Mouse (Mus musculus) lung, postnatal 0 days (tissue): ENCODE data around the gene Rundc3a. TPM values are rescaled to one million over a fixed set of nuclear protein-coding genes. Genes with fewer than 3 reads are reported as not detected.
"Not testable (repeated sequence)": the region's sequence is repeated elsewhere in the genome, so short reads cannot be mapped to it uniquely, and the experiment has no call there.

Experiments
- ATAC-seq: fragments of 200-750 bp; cut with Nextera tagmentation; 2 replicates; pipeline ENCODE4 v1.8.0; 2017; ENCODE audit warnings: moderate library complexity
- DNase-seq: peaks from one replicate; pipeline ENCODE4 v3.0.0-alpha.2; 2016; ENCODE audit warnings: low spot score
- H3K27ac ChIP-seq: fragments of 300-500 bp; sonication (generic); 2 replicates; pipeline ENCODE4 v1.5.1; 2014; ENCODE audit warnings: antibody characterized with exemption, mild to moderate bottlenecking, low read length, mixed read lengths
- H3K27me3 ChIP-seq: fragments of 300-500 bp; sonication (generic); replicated peaks from 2 replicates; pipeline ENCODE4 v1.6.1; 2014; ENCODE audit warnings: low read length, mixed read lengths; ENCODE audit not compliant: insufficient read depth
- H3K36me3 ChIP-seq: fragments of 300-500 bp; sonication (generic); 2 replicates; pipeline ENCODE4 v1.6.1; 2014; ENCODE audit warnings: low read length, mixed read lengths; ENCODE audit not compliant: insufficient read depth
- H3K4me1 ChIP-seq: fragments of 300-500 bp; sonication (generic); 2 replicates; pipeline ENCODE4 v1.6.1; 2014; ENCODE audit warnings: antibody characterized with exemption, low read depth, low read length, mixed read lengths; ENCODE audit not compliant: insufficient read depth
- H3K4me2 ChIP-seq: fragments of 300-500 bp; sonication (generic); replicated peaks from 2 replicates; pipeline ENCODE4 v1.6.1; 2014; ENCODE audit warnings: low read depth, mild to moderate bottlenecking, low read length, moderate library complexity, mixed read lengths
- H3K4me3 ChIP-seq: fragments of 300-500 bp; sonication (generic); 2 replicates; pipeline ENCODE4 v1.5.1; 2014; ENCODE audit warnings: low read depth, low read length
- H3K9ac ChIP-seq: fragments of 300-500 bp; sonication (generic); replicated peaks from 2 replicates; pipeline ENCODE4 v1.6.1; 2014; ENCODE audit warnings: low read depth, mild to moderate bottlenecking
- H3K9me3 ChIP-seq: fragments of 300-500 bp; sonication (generic); 2 replicates; pipeline ENCODE4 v1.6.1; 2016; ENCODE audit warnings: low read length, mixed read lengths
- CTCF ChIP-seq: IDR thresholded peaks from 2 replicates; pipeline ENCODE4 v1.5.1; 2016; ENCODE audit warnings: antibody characterized with exemption, mild to moderate bottlenecking
- EP300 ChIP-seq: IDR thresholded peaks from 2 replicates; pipeline ENCODE4 v1.6.1; 2016; ENCODE audit warnings: antibody characterized with exemption, mild to moderate bottlenecking, control low read depth
- WGBS: fragments of 180-500 bp; shearing (Covaris S2); extraction: QIAGEN DNeasy Blood & Tissue Kit; methylation state at CpG from one replicate; pipeline ENCODE4 v1.1.7; 2014; 5-methylcytosine and 5-hydroxymethylcytosine counted together
- polyA plus RNA-seq: library from polyadenylated mRNA; unstranded; fragments of >200 nt; fragmentation: Nextera tagmentation; extraction: Ambion mirVana; gene quantifications from 2 replicates; pipeline ENCODE4 v1.2.1, GENCODE M21; 2015

The Rundc3a gene
- polyA plus RNA-seq, 1 experiment from 2014 or later, result 1.7 TPM

- Histone ChIP-seq H3K9me3 (no peaks in the 10 kb centered on the region), H3K36me3 (no peaks in the 10 kb centered on the region), H3K4me1 (no peaks in the 10 kb centered on the region), H3K4me2 (no peak overlapping the region), H3K27ac (no peak overlapping the region), H3K27me3 (no peaks in the 10 kb centered on the region), H3K9ac (no peak overlapping the region), H3K4me3 (no peak overlapping the region)
- 42% methylated on average over 4 of the region's 4 CpGs for WGBS
- no peak for TF ChIP-seq EP300
- TF ChIP-seq CTCF, result no peak
- no peak for DNase-seq
- ATAC-seq, result no peak
Observed at GRCm38 (mm10) chr11:102365699-102366098, 27.5 kb upstream of the Rundc3a start.

DNA sequence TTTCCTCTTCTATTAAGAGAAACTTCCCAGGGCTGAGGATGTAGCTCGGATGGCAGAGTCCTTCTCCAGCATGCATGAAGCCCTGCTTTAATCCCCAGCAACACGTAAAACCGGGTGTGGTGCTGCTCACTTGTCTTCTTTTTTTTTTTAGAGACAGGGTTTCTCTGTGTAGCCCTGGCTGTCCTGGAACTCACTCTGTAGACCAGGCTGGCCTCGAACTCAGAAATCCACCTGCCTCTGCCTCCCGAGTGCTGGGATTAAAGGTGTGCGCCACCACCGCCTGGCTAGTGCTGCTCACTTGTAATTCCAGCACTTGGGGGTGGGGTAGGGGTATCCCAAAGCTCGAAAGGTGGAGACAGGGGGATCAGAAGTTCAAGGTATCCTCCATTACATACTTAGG is 27.1 kb upstream of the Rundc3a start, which contains the start of gene Slc4a1:
Gene Slc4a1, minus strand, starts transcription at position 101 of the 400 bp plus-strand sequence.
- not testable (repeated sequence) for H3K4me1 ChIP-seq, H3K9me3 ChIP-seq, H3K27ac ChIP-seq, H3K36me3 ChIP-seq, DNase-seq, H3K27me3 ChIP-seq, H3K4me2 ChIP-seq, ATAC-seq, H3K4me3 ChIP-seq, H3K9ac ChIP-seq
- 82% methylated on average over 8 of the region's 8 CpGs for WGBS

DNA sequence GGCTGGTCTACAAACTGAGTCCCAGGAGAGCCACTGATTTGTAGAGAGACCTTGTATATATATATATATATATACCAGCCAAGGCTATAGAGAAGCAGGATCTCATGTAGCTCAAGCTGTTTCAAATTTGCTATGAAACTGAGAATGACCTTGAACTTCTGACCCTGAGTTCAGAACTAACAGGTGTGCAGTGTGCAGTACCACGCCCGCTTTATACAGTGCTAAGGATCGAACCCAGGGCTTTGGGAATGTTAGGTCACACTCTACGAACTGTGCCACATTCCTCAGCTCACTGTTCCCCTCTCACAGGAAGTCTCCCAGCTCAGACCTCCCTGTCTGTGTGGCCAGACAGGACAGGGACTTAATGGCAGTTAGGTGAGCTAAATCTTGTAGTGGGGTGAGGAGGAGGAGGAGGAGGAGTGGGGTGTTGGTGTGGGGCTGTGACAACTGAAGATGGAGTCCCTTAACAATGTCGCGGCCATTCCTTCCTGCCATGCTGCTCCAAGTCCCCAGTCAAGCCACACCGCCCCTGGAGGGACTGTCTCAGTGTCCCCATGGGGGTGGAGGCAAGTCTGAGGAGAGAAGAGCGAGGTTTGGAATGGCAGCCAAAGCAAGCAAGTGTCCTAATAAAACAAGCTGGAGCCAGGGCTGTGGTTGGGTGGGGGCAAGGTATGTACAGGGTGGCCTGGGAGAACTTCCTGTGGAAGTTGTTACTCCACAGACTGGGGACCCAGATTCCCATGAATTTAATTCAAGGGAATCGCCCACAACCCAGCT is 25.5 kb upstream of the Rundc3a start:
- TF ChIP-seq CTCF (no peak), EP300 (no peak)
- Histone ChIP-seq H3K27ac (no peak overlapping the region), H3K27me3 (no peaks in the 10 kb centered on the region), H3K4me2 (no peak overlapping the region), H3K4me1 (no peaks in the 10 kb centered on the region), H3K9ac (no peak overlapping the region), H3K36me3 (no peaks in the 10 kb centered on the region), H3K4me3 (no peak overlapping the region), H3K9me3 (no peaks in the 10 kb centered on the region)
- 64% methylated on average over 9 of the region's 9 CpGs for WGBS
- ATAC-seq (no peak), DNase-seq (no peak)

- WGBS, result 78% methylated on average over 5 of the region's 5 CpGs
- no peaks in the 10 kb centered on the region for H3K27me3 ChIP-seq
Observed at GRCm38 (mm10) chr11:102368347-102368746, 24.9 kb upstream of the Rundc3a start.

DNA sequence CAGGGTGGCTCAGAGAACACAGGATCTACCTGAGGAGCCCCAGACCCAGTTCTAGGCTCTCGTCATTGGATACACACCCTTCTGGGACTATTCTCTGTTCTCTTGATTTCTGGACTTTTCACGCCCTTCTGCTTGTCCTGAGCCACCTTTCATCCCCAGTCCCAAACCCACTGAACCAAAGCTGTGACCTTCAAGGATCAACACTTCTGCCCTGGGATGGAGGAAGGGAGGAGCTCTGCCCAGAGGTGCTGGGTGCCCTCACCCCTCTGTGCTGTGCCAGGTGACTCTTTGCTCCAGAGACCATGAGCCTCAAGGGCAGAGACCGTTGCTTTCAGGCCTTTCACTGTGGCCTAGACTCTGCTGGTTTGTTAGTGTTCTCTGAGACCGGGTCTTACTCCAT is 23.9 kb upstream of the Rundc3a start:
- DNase-seq (no peak), ATAC-seq (no peak)
- H3K4me3 ChIP-seq, result no peak overlapping the region
- H3K27me3 ChIP-seq, result no peaks in the 10 kb centered on the region
- no peak for TF ChIP-seq EP300
- no peak for TF ChIP-seq CTCF
- H3K9ac ChIP-seq, result no peak overlapping the region
- no peaks in the 10 kb centered on the region for H3K9me3 ChIP-seq
- no peak overlapping the region for H3K27ac ChIP-seq
- 66% methylated on average over 4 of the region's 4 CpGs for WGBS
- no peaks in the 10 kb centered on the region for H3K36me3 ChIP-seq
- H3K4me1 ChIP-seq, result no peaks in the 10 kb centered on the region
- H3K4me2 ChIP-seq, result no peak overlapping the region

More at GRCm38 (mm10) chr11:102368347-102368746, 24.9 kb upstream of the Rundc3a start:
- Histone ChIP-seq H3K9ac (no peak overlapping the region), H3K4me3 (no peak overlapping the region), H3K4me2 (no peak overlapping the region), H3K9me3 (no peaks in the 10 kb centered on the region), H3K4me1 (no peaks in the 10 kb centered on the region), H3K27ac (no peak overlapping the region), H3K36me3 (no peaks in the 10 kb centered on the region)
- no peak for DNase-seq
- ATAC-seq, result no peak
- TF ChIP-seq EP300, result no peak
- TF ChIP-seq CTCF, result no peak

DNA sequence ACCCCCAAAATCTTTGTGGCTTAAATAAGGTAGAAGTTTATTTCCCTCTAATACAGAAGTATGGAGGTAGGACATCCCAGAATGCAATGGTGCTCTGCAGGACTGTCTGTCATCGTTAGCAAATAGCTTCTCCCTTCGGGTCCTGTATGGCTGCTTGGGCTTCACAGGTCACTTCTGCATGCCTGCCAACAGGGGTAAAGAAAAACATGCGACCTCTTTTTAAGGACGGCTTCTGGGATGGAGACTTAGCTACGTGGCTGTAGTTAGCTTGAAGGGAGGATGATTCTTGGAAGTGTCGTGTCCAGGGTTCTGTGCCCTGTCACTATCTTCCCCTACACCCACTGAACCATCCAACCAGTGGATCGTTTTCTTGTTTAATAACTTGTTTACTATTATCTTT is 22.9 kb upstream of the Rundc3a start:
- no peaks in the 10 kb centered on the region for H3K27me3 ChIP-seq
- no peak overlapping the region for H3K4me3 ChIP-seq
- no peak for TF ChIP-seq CTCF
- H3K27ac ChIP-seq, result no peak overlapping the region
- no peaks in the 10 kb centered on the region for H3K4me1 ChIP-seq
- H3K9me3 ChIP-seq, result no peaks in the 10 kb centered on the region
- H3K36me3 ChIP-seq, result no peaks in the 10 kb centered on the region
- H3K9ac ChIP-seq, result no peak overlapping the region
- no peak for DNase-seq
- 30% methylated on average over 7 of the region's 7 CpGs for WGBS
- H3K4me2 ChIP-seq, result no peak overlapping the region
- no peak for ATAC-seq
